Mouse (Mus musculus): ENCODE data around the gene Cdkl4. TPM values are rescaled to one million over a fixed set of nuclear protein-coding genes. Genes with fewer than 3 reads are reported as not detected.

The Cdkl4 gene
- polyA plus RNA-seq, 1 experiment = 0.05 TPM

- Histone ChIP-seq H3K4me1 (replicated peaks; ENCODE audit: control insufficient read depth, insufficient read depth, low read length) (peaks cover 5% of the 10 kb centered on the region), H3K36me3 (ENCODE audit: control insufficient read depth, insufficient read depth, low read length) (no peaks in the 10 kb centered on the region), H3K27ac (ENCODE audit: control insufficient read depth, insufficient read depth, low read length) (no peak overlapping the region), H3K27me3 (ENCODE audit: control insufficient read depth, insufficient read depth, low read length) (no peaks in the 10 kb centered on the region), H3K4me3 (ENCODE audit: control insufficient read depth, insufficient read depth, low read length) (no peak overlapping the region)
- 80% methylated on average over 4 of the region's 4 CpGs for WGBS
- TF ChIP-seq POLR2A (IDR thresholded peaks at IDR 0.05; ENCODE audit: control insufficient read depth, extremely low read depth, insufficient read depth, low read length, poor library complexity) (no peak), CTCF (IDR thresholded peaks at IDR 0.05; ENCODE audit: borderline replicate concordance, control insufficient read depth, extremely low read depth, insufficient read depth, low read length, poor library complexity) (peak; percentile 27; the same call in 1 of the 2 replicates)
- peak; percentile 14 for DNase-seq
These were observed 17.9 kb downstream of the Cdkl4 start for GRCm38 (mm10) chr17:80559745-80560144.

DNA sequence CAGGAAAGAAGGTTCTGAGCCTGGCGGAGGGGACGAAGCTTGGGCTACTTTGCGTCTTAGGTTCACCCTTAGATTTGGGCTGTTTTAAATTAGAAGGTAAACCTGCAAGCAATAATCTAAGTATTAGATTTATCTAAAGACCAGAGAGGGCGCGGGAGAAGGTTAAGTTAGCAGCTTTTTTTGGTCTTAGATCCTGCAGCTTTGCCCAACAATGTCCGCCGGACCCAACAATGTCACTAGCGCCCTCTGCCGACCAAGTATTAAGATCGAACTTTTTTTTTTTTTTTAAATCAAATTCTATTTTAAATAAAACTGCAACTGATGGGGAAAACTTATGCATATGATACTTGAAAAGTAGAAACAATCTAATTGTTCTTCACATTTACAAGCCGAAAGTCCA lies 18.6 kb downstream of the Cdkl4 start:
- H3K27ac ChIP-seq (ENCODE audit: control insufficient read depth, insufficient read depth, low read length) = no peak overlapping the region
- TF ChIP-seq CTCF (IDR thresholded peaks at IDR 0.05; ENCODE audit: borderline replicate concordance, control insufficient read depth, extremely low read depth, insufficient read depth, low read length, poor library complexity) (no peak), POLR2A (IDR thresholded peaks at IDR 0.05; ENCODE audit: control insufficient read depth, extremely low read depth, insufficient read depth, low read length, poor library complexity) (no peak)
- H3K4me3 ChIP-seq (ENCODE audit: control insufficient read depth, insufficient read depth, low read length) = no peak overlapping the region
- no peaks in the 10 kb centered on the region for H3K36me3 ChIP-seq (ENCODE audit: control insufficient read depth, insufficient read depth, low read length)
- H3K27me3 ChIP-seq (ENCODE audit: control insufficient read depth, insufficient read depth, low read length) = no peaks in the 10 kb centered on the region
- WGBS = 33% methylated on average over 11 of the region's 11 CpGs
- peaks cover 6% of the 10 kb centered on the region for H3K4me1 ChIP-seq (replicated peaks; ENCODE audit: control insufficient read depth, insufficient read depth, low read length)
- peak; percentile 40 for DNase-seq

- no peak overlapping the region for H3K27ac ChIP-seq (ENCODE audit: control insufficient read depth, insufficient read depth, low read length)
- peaks cover 8% of the 10 kb centered on the region for H3K4me1 ChIP-seq (replicated peaks; ENCODE audit: control insufficient read depth, insufficient read depth, low read length)
- no peak for DNase-seq
- no peak for TF ChIP-seq POLR2A (IDR thresholded peaks at IDR 0.05; ENCODE audit: control insufficient read depth, extremely low read depth, insufficient read depth, low read length, poor library complexity)
- no peak overlapping the region for H3K4me3 ChIP-seq (ENCODE audit: control insufficient read depth, insufficient read depth, low read length)
- H3K27me3 ChIP-seq (ENCODE audit: control insufficient read depth, insufficient read depth, low read length) = no peaks in the 10 kb centered on the region
- WGBS = 91% methylated on average over 14 of the region's 14 CpGs
- H3K36me3 ChIP-seq (ENCODE audit: control insufficient read depth, insufficient read depth, low read length) = no peaks in the 10 kb centered on the region
These were observed 19.0 kb downstream of the Cdkl4 start for GRCm38 (mm10) chr17:80558583-80558982.

- TF ChIP-seq POLR2A (IDR thresholded peaks at IDR 0.05; ENCODE audit: control insufficient read depth, extremely low read depth, insufficient read depth, low read length, poor library complexity) (no peak), CTCF (IDR thresholded peaks at IDR 0.05; ENCODE audit: borderline replicate concordance, control insufficient read depth, extremely low read depth, insufficient read depth, low read length, poor library complexity) (no peak)
- Histone ChIP-seq H3K27me3 (ENCODE audit: control insufficient read depth, insufficient read depth, low read length) (no peaks in the 10 kb centered on the region), H3K4me3 (ENCODE audit: control insufficient read depth, insufficient read depth, low read length) (no peak overlapping the region), H3K36me3 (ENCODE audit: control insufficient read depth, insufficient read depth, low read length) (no peaks in the 10 kb centered on the region), H3K4me1 (replicated peaks; ENCODE audit: control insufficient read depth, insufficient read depth, low read length) (peaks cover 11% of the 10 kb centered on the region), H3K27ac (ENCODE audit: control insufficient read depth, insufficient read depth, low read length) (no peak overlapping the region)
- no peak for DNase-seq
- 97% methylated on average over 5 of the region's 5 CpGs for WGBS
These were observed 20.2 kb downstream of the Cdkl4 start for GRCm38 (mm10) chr17:80557461-80557860.

DNA sequence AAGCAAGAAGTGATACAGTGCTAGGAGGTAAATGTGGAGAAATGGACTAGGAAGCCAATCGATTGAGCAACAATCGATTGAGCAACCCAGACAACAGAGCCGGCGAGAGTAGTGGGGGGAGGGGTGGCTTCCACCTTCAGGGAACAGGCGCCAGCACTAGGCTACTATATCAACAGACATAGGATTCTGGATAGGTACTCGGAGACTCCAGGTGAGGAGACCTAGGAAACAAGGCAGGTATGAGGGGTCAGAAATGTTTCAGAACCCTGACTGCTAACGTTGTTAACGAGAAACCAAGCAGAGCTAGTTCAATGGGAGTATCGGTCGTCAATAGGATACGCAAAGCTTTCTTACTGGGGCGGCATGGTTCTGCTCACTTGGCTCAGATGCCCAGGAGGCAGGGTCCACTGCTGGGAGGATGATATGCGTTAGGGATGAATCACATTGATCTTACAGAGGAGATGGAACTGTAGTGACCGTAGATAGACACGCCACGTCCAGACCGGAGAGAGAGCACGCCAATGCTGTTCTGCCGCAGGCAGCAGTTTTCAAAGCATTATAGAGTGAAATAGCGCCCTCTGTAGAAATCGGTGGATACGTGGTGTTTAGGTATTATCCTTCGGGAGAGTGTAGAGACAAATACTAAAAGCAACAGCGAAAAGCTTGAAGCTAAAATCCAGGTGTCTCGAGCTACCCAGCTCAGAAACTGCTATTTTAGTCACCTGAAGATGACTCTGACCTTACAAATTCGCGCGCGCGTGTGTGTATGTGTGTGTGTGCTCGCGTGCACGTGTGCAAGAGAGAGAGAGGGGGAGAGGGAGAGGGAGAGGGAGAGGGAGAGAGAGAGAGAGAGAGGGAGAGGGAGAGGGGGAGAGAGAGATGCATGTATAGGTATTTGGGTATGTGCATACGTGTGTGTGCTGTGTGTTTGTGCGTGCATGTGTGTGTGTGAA lies 24.0 kb downstream of the Cdkl4 start:
- Histone ChIP-seq H3K27me3 (ENCODE audit: control insufficient read depth, insufficient read depth, low read length) (no peaks in the 10 kb centered on the region), H3K4me1 (replicated peaks; ENCODE audit: control insufficient read depth, insufficient read depth, low read length) (peaks cover 11% of the 10 kb centered on the region), H3K36me3 (ENCODE audit: control insufficient read depth, insufficient read depth, low read length) (no peaks in the 10 kb centered on the region), H3K4me3 (ENCODE audit: control insufficient read depth, insufficient read depth, low read length) (peak overlapping the region; percentile 71), H3K27ac (ENCODE audit: control insufficient read depth, insufficient read depth, low read length) (peak overlapping the region; percentile 41; the same call in 1 of the 2 replicates)
- 4% methylated on average over 35 of the region's 35 CpGs for WGBS
- DNase-seq = peak; percentile 73
- TF ChIP-seq CTCF (IDR thresholded peaks at IDR 0.05; ENCODE audit: borderline replicate concordance, control insufficient read depth, extremely low read depth, insufficient read depth, low read length, poor library complexity) (no peak), POLR2A (IDR thresholded peaks at IDR 0.05; ENCODE audit: control insufficient read depth, extremely low read depth, insufficient read depth, low read length, poor library complexity) (no peak)

DNA sequence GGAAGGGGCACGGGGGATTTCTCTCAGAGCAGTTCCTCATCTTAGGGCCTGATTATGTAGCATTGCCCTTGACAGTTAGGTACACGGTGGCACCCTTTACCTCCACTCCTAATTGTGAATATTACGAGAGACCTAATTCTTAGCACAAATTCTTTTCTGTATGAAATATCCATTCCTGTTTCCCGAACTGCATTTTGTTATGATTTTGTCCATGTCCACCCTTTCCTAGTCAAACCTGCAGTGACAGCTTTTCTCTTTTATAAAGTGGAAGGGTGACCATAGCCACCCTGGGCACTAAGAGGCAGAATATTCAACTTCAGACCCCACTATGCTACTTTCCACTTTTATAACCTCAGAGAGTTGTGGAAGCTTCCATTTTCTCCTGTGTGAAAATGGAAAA lies 25.0 kb downstream of the Cdkl4 start:
- H3K4me3 ChIP-seq (ENCODE audit: control insufficient read depth, insufficient read depth, low read length) = no peak overlapping the region
- no peak for DNase-seq
- WGBS = 62% methylated on average over 4 of the region's 4 CpGs
- no peak for TF ChIP-seq POLR2A (IDR thresholded peaks at IDR 0.05; ENCODE audit: control insufficient read depth, extremely low read depth, insufficient read depth, low read length, poor library complexity)
- no peak for TF ChIP-seq CTCF (IDR thresholded peaks at IDR 0.05; ENCODE audit: borderline replicate concordance, control insufficient read depth, extremely low read depth, insufficient read depth, low read length, poor library complexity)
- H3K36me3 ChIP-seq (ENCODE audit: control insufficient read depth, insufficient read depth, low read length) = no peaks in the 10 kb centered on the region
- H3K27ac ChIP-seq (ENCODE audit: control insufficient read depth, insufficient read depth, low read length) = no peak overlapping the region
- peaks cover 11% of the 10 kb centered on the region for H3K4me1 ChIP-seq (replicated peaks; ENCODE audit: control insufficient read depth, insufficient read depth, low read length)
- no peaks in the 10 kb centered on the region for H3K27me3 ChIP-seq (ENCODE audit: control insufficient read depth, insufficient read depth, low read length)
